Mouse (Mus musculus) adrenal gland, adult 8-10 months (tissue): ENCODE measurements around the gene Shisal2a. TPM values are rescaled to one million over a fixed set of nuclear protein-coding genes. Genes with fewer than 3 reads are reported as not detected.
"Not testable (repeated sequence)": the region's sequence is repeated elsewhere in the genome, so short reads cannot be mapped to it uniquely, and the experiment has no call there.

Experiments
- DNase-seq: peaks from one replicate; pipeline ENCODE4 v3.0.0; 2022
- total RNA-seq, 4 experiments: library from RNA; stranded (reverse); gene quantifications; 2 replicates each; pipeline ENCODE4 v1.2.4; 2022

Shisal2a gene
- total RNA-seq, 4 experiments from 2014 or later = 4.6 to 8.5 (median 5.7) TPM

DNA sequence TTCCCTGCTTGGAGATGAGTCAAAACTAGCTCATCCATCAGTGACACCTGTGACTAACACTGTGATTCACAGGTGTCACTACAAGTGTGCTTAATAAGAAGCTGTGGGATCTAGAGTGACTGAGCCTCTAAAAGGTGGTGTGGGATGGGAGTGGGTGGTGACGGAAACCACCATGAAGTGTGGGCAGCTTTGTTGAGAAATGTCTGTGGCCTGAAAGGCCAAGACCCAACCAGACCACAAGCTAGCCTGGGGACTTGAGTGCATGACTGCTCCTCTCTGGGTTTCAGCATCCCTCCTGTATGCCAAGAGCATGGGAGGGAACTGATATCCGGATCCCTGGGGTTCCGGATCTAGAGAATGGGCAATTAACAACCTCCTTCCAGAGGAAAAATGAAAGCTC is 11.7 kb downstream of the Shisal2a start:
- DNase-seq = no peak

GRCm38 (mm10) chr4:108370409-108370808 is 12.7 kb downstream of the Shisal2a start:
- DNase-seq = no peak

DNA sequence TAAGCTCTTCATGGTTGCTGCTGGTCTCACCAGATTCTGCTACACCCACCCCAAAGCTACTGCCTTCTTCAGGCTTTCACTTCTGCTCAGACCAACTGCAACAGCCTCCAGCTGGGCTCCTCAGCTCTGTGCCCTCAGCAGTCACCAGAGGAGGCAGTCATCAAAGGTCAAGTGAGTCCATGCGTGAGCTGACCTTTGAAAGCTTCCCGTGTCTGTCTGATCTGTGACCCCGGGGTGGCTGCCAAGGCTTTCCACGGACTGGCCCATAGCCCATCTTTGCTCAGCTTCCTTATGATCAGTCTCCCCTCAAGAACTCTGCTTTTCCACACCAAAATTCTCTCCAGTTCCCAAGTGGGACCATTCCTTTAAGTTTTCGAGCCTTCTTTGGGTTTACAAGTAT is 13.9 kb downstream of the Shisal2a start:
- no peak for DNase-seq

GRCm38 (mm10) chr4:108364111-108364476 is 19.1 kb downstream of the Shisal2a start:
- DNase-seq = no peak

DNA sequence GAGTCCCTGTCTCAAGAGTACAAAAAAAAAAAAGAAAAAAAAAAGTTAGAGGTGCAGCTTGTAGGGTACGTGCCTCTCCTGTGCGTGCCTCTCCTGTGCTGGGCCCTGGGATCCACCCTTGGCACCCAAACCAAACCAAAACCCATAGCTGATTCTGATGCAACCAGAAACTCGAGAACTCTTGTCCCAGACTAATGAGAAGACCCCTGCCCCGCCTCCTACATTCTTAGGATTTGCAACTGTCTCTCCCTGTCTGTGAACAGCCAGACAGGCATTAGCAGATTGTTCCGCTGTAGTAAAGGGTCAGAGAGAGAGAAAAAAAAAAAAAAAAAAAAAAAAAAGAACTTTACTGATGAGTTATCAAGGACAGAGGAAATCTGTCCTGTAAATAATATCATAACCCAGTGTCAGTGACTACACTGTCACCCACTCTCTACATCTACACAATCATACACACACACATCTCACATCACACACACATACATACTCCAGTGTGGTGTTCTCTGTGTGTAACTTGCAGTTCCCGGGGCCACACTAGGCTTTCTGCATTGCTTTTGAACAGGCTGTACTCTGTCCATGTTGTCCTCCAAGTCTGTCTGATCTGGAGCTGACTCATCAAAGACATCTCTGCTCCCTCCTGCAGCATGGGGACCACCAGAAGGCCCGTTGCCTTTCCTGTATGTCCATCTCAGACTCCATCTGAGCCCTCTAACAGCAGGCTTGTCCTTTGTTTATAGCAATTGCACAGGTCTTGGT is 19.6 kb downstream of the Shisal2a start:
- DNase-seq = no peak

- DNase-seq = no peak
Observed at GRCm38 (mm10) chr4:108362321-108363261, 20.6 kb downstream of the Shisal2a start.

DNA sequence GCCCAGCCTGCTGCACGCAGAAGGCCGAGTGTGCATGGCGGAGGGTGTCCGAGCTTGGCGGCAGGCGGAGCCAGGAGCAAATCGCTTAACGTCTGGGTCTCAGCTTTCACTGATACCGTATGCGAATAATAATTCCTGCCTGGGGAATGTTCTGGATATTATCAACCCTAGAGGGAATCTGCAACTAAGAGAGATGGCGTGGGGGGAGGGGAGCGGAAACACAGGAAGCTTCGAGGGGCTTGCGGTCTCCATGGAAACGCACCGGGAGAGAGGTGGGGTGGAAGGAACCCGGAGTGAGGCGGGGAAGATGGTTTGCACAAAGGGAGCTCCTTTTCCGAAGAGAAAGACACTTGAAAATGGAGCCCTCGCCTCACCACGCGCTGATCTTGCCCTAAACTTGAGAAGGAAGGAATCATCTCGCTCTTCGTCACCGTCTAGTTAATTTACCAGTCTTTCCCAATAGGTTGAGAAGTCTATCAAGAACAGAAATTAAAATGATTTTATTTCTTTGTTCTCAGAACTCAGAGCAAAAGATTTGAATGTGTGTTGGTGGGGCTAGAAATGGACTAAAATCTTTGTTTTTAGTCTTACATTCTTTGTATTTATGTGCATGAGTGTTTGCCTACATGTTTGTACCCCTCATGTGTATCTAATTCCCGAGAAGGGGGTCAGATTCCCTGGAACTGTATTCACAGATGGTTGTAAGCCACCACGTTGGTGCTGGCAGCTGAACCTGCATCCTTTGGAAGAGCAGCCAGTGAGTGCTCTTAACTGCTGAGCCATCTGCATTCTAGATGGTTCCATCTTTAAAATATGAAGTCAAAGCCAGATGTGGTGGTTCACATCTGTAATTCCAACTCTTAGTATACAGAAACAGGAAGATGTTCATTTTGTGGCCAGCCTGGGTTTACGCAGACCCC is 22.8 kb downstream of the Shisal2a start:
- no peak for DNase-seq

GRCm38 (mm10) chr4:108358498-108358897 is 24.7 kb downstream of the Shisal2a start:
- DNase-seq = no peak

- no peak for DNase-seq
Observed at GRCm38 (mm10) chr4:108357458-108357857, 25.7 kb downstream of the Shisal2a start.

- DNase-seq = not testable (repeated sequence)
Observed at GRCm38 (mm10) chr4:108353591-108353990, 29.6 kb downstream of the Shisal2a start.

DNA sequence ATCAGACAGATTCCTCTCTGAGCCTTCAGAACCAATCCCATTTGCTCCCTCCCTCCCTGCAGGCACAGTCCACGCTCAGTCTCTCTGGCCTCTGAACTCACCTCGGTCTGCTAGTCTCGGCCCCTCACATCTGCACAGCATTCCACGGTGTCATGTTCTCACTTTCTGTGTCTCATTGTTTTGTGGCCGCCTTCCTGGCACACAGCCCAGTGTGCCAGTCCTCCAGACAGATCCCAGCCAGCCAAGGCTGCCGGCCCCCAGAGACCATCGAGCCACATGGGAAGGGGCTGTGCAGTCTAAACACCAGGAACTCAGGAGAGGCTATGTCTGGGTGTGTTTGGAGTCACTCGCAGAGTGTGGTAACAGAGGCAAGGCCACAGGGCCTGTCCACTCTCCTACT is 32.3 kb downstream of the Shisal2a start:
- DNase-seq = no peak

GRCm38 (mm10) chr4:108349836-108350547 is 33.2 kb downstream of the Shisal2a start:
- DNase-seq = no peak

DNA sequence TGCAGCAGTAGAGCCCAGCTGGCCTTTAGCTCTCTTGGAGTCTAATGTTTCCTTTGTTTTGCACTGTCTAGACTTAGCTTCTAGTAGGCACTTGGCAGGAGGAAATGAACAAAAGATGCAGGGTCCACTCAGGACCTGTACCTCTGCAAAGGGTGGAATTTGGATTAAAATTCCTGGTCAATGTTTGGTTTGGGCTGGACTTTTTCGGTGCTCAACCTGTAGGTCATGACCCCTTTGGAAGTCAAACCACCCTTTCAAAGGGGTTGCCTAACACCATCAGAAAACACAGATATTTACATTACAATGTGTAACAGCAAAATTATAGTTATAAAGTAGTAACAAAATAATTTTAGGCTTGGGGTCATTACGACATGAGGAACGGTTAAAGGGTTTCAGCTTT is 34.1 kb downstream of the Shisal2a start:
- no peak for DNase-seq

DNA sequence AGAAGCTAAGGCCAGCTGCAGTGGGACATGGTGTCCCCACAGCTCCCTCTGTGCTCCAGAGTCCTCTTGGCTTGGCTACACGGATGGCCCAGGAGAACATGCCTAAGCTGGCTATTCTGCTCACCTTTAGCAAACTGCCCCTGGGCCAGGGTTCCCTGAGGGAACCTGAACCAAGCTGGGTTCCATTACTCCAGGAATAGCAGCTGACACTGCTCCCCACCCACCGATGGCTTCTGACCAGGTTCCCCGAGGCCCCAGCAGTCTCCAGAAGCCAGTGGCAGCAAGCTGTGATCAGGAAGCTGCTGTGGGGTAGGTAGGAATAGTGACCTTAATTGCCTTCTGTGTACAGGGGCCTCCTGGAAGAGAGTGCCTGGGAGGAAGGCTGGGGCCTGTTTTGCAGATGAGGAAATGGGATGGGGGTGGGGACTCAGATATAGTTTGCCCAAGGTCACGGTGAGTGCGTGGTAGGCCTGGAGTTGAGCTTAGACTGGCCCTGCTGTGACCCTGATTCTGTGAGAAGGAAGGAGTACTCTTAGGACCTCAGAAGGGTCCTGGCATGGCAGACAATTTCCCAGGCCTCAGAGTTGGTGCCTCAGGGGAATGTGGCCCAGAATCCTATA is 34.8 kb downstream of the Shisal2a start:
- DNase-seq = no peak

- no peak for DNase-seq
Observed at GRCm38 (mm10) chr4:108347111-108347510, 36.0 kb downstream of the Shisal2a start.

- DNase-seq = no peak
Observed at GRCm38 (mm10) chr4:108345826-108346225, 37.3 kb downstream of the Shisal2a start.

DNA sequence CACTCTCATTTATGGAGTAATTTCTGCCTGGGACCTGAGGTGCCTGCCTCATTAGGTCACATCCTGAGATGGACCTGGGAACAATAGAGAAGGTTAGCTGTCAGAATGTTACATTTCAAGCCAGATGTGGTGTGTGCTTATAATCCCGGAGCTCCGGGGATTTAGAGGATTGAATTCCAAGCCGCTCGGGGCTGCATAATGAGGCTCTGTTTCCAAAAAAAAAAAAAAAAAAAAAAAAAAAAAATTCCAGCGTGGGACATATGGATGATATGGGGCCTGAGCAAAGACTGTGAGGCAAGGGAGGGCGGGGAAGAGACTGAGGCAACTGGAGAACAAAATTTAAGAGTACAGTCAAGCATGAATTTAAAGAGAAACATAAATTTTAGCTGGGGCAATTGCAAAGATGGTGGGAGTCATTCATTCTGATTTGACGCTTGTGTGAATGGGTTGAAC is 38.5 kb downstream of the Shisal2a start:
- DNase-seq = no peak

- DNase-seq = peak; percentile 38
Observed at GRCm38 (mm10) chr4:108339277-108339690, 43.9 kb downstream of the Shisal2a start.

GRCm38 (mm10) chr4:108338811-108339210 is 44.3 kb downstream of the Shisal2a start:
- DNase-seq = no peak

GRCm38 (mm10) chr4:108338321-108338733 is 44.8 kb downstream of the Shisal2a start:
- DNase-seq = peak; percentile 79

GRCm38 (mm10) chr4:108337817-108338216 is 45.3 kb downstream of the Shisal2a start:
- DNase-seq = no peak
